Mouse (Mus musculus) myocyte (in vitro differentiated cells): Measurements from ENCODE around the gene Rimklb. TPM values are rescaled to one million over a fixed set of nuclear protein-coding genes. Genes with fewer than 3 reads are reported as not detected.
"Not testable (repeated sequence)": the region's sequence is repeated elsewhere in the genome, so short reads cannot be mapped to it uniquely, and the experiment has no call there.

Experiments
- H3K27me3 ChIP-seq: one replicate; pipeline ENCODE4 v1.6.1; 2011; ENCODE audit not compliant: control insufficient read depth, insufficient read depth, insufficient read length
- H3K36me3 ChIP-seq: one replicate; pipeline ENCODE4 v1.6.1; 2011; ENCODE audit not compliant: control insufficient read depth, insufficient read depth
- H3K4me2 ChIP-seq: one replicate; pipeline ENCODE4 v1.6.1; 2011; ENCODE audit warnings: low read depth, control low read depth
- H3K4me3 ChIP-seq: one replicate; pipeline ENCODE4 v1.5.1; 2011; ENCODE audit warnings: mild to moderate bottlenecking, control low read depth, moderate library complexity
- H3K79me2 ChIP-seq: one replicate; pipeline ENCODE4 v1.6.1; 2011; ENCODE audit not compliant: control insufficient read depth, insufficient read depth
- H3ac ChIP-seq: one replicate; pipeline ENCODE4 v1.6.1; 2011; ENCODE audit not compliant: control insufficient read depth, insufficient read length
- CEBPB ChIP-seq: IDR thresholded peaks from 2 replicates; pipeline ENCODE4 v1.6.1; 2011; ENCODE audit warnings: mild to moderate bottlenecking, moderate library complexity; ENCODE audit not compliant: poor library complexity, insufficient read depth, severe bottlenecking
- E2F4 ChIP-seq: IDR thresholded peaks from one replicate; pipeline ENCODE4 v1.6.1; 2011; ENCODE audit warnings: mild to moderate bottlenecking, control low read depth, moderate library complexity; ENCODE audit not compliant: insufficient read depth
- MAX ChIP-seq: IDR thresholded peaks from one replicate; pipeline ENCODE4 v1.6.1; 2011; ENCODE audit warnings: low read depth, mild to moderate bottlenecking, control low read depth
- MYOD1 ChIP-seq, 3 experiments: IDR thresholded peaks; one replicate each; pipeline ENCODE4 v1.6.1; 2011; ENCODE audit warnings: control low read depth in 2 of 3, low read depth in 2 of 3, mild to moderate bottlenecking in 2 of 3, moderate library complexity in 1 of 3; ENCODE audit not compliant: insufficient read length in 2 of 3, control insufficient read depth in 1 of 3
- MYOG ChIP-seq, 3 experiments: IDR thresholded peaks; one replicate each; pipeline ENCODE4 v1.6.1; 2011; ENCODE audit warnings: control low read depth in 2 of 3, low read depth in 2 of 3, mild to moderate bottlenecking in 2 of 3; ENCODE audit not compliant: insufficient read length in 2 of 3, control insufficient read depth in 1 of 3, insufficient read depth in 1 of 3
- POLR2A ChIP-seq: IDR thresholded peaks from one replicate; pipeline ENCODE4 v1.6.1; 2011; ENCODE audit warnings: low read depth, mild to moderate bottlenecking, control low read depth, moderate library complexity; ENCODE audit not compliant: insufficient read length
- POLR2AphosphoS2 ChIP-seq: IDR thresholded peaks from one replicate; pipeline ENCODE4 v1.6.1; 2011; ENCODE audit warnings: low read depth, control low read depth; ENCODE audit not compliant: insufficient read length
- REST ChIP-seq: IDR thresholded peaks from one replicate; pipeline ENCODE4 v1.6.1; 2011; ENCODE audit warnings: mild to moderate bottlenecking, control low read depth, moderate library complexity; ENCODE audit not compliant: insufficient read depth, insufficient read length
- SRF ChIP-seq: IDR thresholded peaks from one replicate; pipeline ENCODE4 v1.6.1; 2011; ENCODE audit warnings: low read depth; ENCODE audit not compliant: control insufficient read depth, insufficient read length
- TCF12 ChIP-seq: IDR thresholded peaks from one replicate; pipeline ENCODE4 v1.6.1; 2011; ENCODE audit warnings: mild to moderate bottlenecking, control low read depth; ENCODE audit not compliant: poor library complexity, insufficient read depth, severe bottlenecking
- TCF3 ChIP-seq: IDR thresholded peaks from one replicate; pipeline ENCODE4 v1.6.1; 2011; ENCODE audit warnings: low read depth, control low read depth; ENCODE audit not compliant: insufficient read length
- polyA plus RNA-seq: library from polyadenylated mRNA; unstranded; fragments of >200 nt; fragmentation: generic; extraction: Trizol; gene quantifications from one replicate; pipeline ENCODE4 v1.2.1, GENCODE M21; 2012; ENCODE audit warnings: missing spikeins

Rimklb gene
- polyA plus RNA-seq, 1 experiment = not detected

- no peaks in the 10 kb centered on the region for H3K36me3 ChIP-seq
- peaks cover 23% of the 10 kb centered on the region for H3K27me3 ChIP-seq
- no peaks in the 10 kb centered on the region for H3K79me2 ChIP-seq
- no peak for TF ChIP-seq MAX
- no peak for TF ChIP-seq SRF
- TF ChIP-seq MYOG (IDR thresholded peaks at IDR 0.05; ENCODE audit: control insufficient read depth in 1 of 3, insufficient read depth in 1 of 3, insufficient read length in 2 of 3, low read depth in 2 of 3) = no peak
- TF ChIP-seq REST = no peak
- peak overlapping the region; percentile 6 for H3K4me3 ChIP-seq
- peak overlapping the region; percentile 82 for H3K4me2 ChIP-seq
- H3ac ChIP-seq = no peak overlapping the region
Observed at GRCm38 (mm10) chr6:122490929-122491512, 7.5 kb downstream of the Rimklb start.

- TF ChIP-seq REST (no peak), MYOD1 (IDR thresholded peaks at IDR 0.05; ENCODE audit: control insufficient read depth in 1 of 3, insufficient read length in 2 of 3, low read depth in 2 of 3) (no peak), SRF (no peak), POLR2AphosphoS2 (no peak), POLR2A (no peak), E2F4 (no peak), TCF3 (no peak), TCF12 (no peak), CEBPB (no peak)
- Histone ChIP-seq H3K79me2 (no peaks in the 10 kb centered on the region), H3K36me3 (no peaks in the 10 kb centered on the region), H3K4me3 (no peak overlapping the region), H3K27me3 (peaks cover 22% of the 10 kb centered on the region), H3ac (no peak overlapping the region), H3K4me2 (no peak overlapping the region)
Observed at GRCm38 (mm10) chr6:122486297-122487117, 12.1 kb downstream of the Rimklb start.

GRCm38 (mm10) chr6:122485401-122486296 is 12.9 kb downstream of the Rimklb start:
- no peak overlapping the region for H3K4me2 ChIP-seq
- no peaks in the 10 kb centered on the region for H3K36me3 ChIP-seq
- peaks cover 22% of the 10 kb centered on the region for H3K27me3 ChIP-seq
- no peak for TF ChIP-seq MYOG (IDR thresholded peaks at IDR 0.05; ENCODE audit: control insufficient read depth in 1 of 3, insufficient read depth in 1 of 3, insufficient read length in 2 of 3, low read depth in 2 of 3)
- no peak for TF ChIP-seq MAX
- no peak overlapping the region for H3ac ChIP-seq
- no peaks in the 10 kb centered on the region for H3K79me2 ChIP-seq
- H3K4me3 ChIP-seq = no peak overlapping the region

GRCm38 (mm10) chr6:122478062-122478461 is 20.5 kb downstream of the Rimklb start:
- Histone ChIP-seq H3ac (no peak overlapping the region), H3K4me3 (no peak overlapping the region), H3K36me3 (no peaks in the 10 kb centered on the region), H3K4me2 (no peak overlapping the region), H3K27me3 (no peaks in the 10 kb centered on the region), H3K79me2 (no peaks in the 10 kb centered on the region)
- TF ChIP-seq CEBPB = no peak
- TF ChIP-seq POLR2AphosphoS2 = no peak
- no peak for TF ChIP-seq SRF
- TF ChIP-seq MYOD1 (IDR thresholded peaks at IDR 0.05; ENCODE audit: control insufficient read depth in 1 of 3, insufficient read length in 2 of 3, low read depth in 2 of 3) = no peak
- no peak for TF ChIP-seq REST

GRCm38 (mm10) chr6:122471461-122471860 is 27.1 kb downstream of the Rimklb start:
- H3K27me3 ChIP-seq, H3K36me3 ChIP-seq, H3K79me2 ChIP-seq, H3ac ChIP-seq, H3K4me2 ChIP-seq, H3K4me3 ChIP-seq: not testable (repeated sequence)
